Mouse (Mus musculus): Measurements from ENCODE around the gene Hip1. TPM values are rescaled to one million over a fixed set of nuclear protein-coding genes. Genes with fewer than 3 reads are reported as not detected.

The Hip1 gene
- polyA plus RNA-seq, 1 experiment from 2014 or later, result 46.9 TPM

- no peak overlapping the region for H3K4me3 ChIP-seq (ENCODE audit: low read depth, low read length)
- H3K9ac ChIP-seq (replicated peaks; ENCODE audit: low read depth, low read length), result no peak overlapping the region
- H3K4me1 ChIP-seq (ENCODE audit: control insufficient read depth, insufficient read depth, low read length), result peaks cover 3% of the 10 kb centered on the region; the same call in 1 of the 2 replicates
- no peaks in the 10 kb centered on the region for H3K36me3 ChIP-seq (ENCODE audit: control insufficient read depth, insufficient read depth, low read length)
- H3K9me3 ChIP-seq (ENCODE audit: control insufficient read depth, low read depth, low read length), result no peaks in the 10 kb centered on the region
- 59% methylated on average over 5 of the region's 5 CpGs for WGBS
- ATAC-seq (ENCODE audit: insufficient number of reproducible peaks, insufficient read depth, low FRiP score, low read depth), result no peak
- H3K27ac ChIP-seq (ENCODE audit: low read length), result no peak overlapping the region
- H3K4me2 ChIP-seq (replicated peaks; ENCODE audit: low read depth, low read length), result no peak overlapping the region
- no peaks in the 10 kb centered on the region for H3K27me3 ChIP-seq (ENCODE audit: control insufficient read depth, insufficient read depth, low read length)
Measured at GRCm38 (mm10) chr5:135505442-135505841, 39.5 kb downstream of the Hip1 start.

GRCm38 (mm10) chr5:135502931-135503330, 42.0 kb downstream of the Hip1 start:
- Histone ChIP-seq H3K4me1 (ENCODE audit: control insufficient read depth, insufficient read depth, low read length) (peaks cover 3% of the 10 kb centered on the region; the same call in 1 of the 2 replicates), H3K27ac (ENCODE audit: low read length) (no peak overlapping the region), H3K4me2 (replicated peaks; ENCODE audit: low read depth, low read length) (no peak overlapping the region), H3K36me3 (ENCODE audit: control insufficient read depth, insufficient read depth, low read length) (no peaks in the 10 kb centered on the region), H3K27me3 (ENCODE audit: control insufficient read depth, insufficient read depth, low read length) (no peaks in the 10 kb centered on the region), H3K9me3 (ENCODE audit: control insufficient read depth, low read depth, low read length) (no peaks in the 10 kb centered on the region), H3K9ac (replicated peaks; ENCODE audit: low read depth, low read length) (no peak overlapping the region), H3K4me3 (ENCODE audit: low read depth, low read length) (no peak overlapping the region)
- 89% methylated on average over 7 of the region's 7 CpGs for WGBS
- ATAC-seq (ENCODE audit: insufficient number of reproducible peaks, insufficient read depth, low FRiP score, low read depth), result no peak

- ATAC-seq (ENCODE audit: insufficient number of reproducible peaks, insufficient read depth, low FRiP score, low read depth), result no peak
- no peaks in the 10 kb centered on the region for H3K27me3 ChIP-seq (ENCODE audit: control insufficient read depth, insufficient read depth, low read length)
- H3K4me2 ChIP-seq (replicated peaks; ENCODE audit: low read depth, low read length), result no peak overlapping the region
- no peaks in the 10 kb centered on the region for H3K9me3 ChIP-seq (ENCODE audit: control insufficient read depth, low read depth, low read length)
- no peak overlapping the region for H3K9ac ChIP-seq (replicated peaks; ENCODE audit: low read depth, low read length)
- no peak overlapping the region for H3K27ac ChIP-seq (ENCODE audit: low read length)
- WGBS, result 72% methylated on average over 8 of the region's 8 CpGs
- no peaks in the 10 kb centered on the region for H3K4me1 ChIP-seq (ENCODE audit: control insufficient read depth, insufficient read depth, low read length)
- H3K36me3 ChIP-seq (ENCODE audit: control insufficient read depth, insufficient read depth, low read length), result no peaks in the 10 kb centered on the region
- H3K4me3 ChIP-seq (ENCODE audit: low read depth, low read length), result no peak overlapping the region
Measured at GRCm38 (mm10) chr5:135502027-135502426, 42.9 kb downstream of the Hip1 start.

- H3K4me3 ChIP-seq (ENCODE audit: low read depth, low read length), result no peak overlapping the region
- H3K9me3 ChIP-seq (ENCODE audit: control insufficient read depth, low read depth, low read length), result no peaks in the 10 kb centered on the region
- no peaks in the 10 kb centered on the region for H3K4me1 ChIP-seq (ENCODE audit: control insufficient read depth, insufficient read depth, low read length)
- 47% methylated on average over 3 of the region's 3 CpGs for WGBS
- H3K4me2 ChIP-seq (replicated peaks; ENCODE audit: low read depth, low read length), result no peak overlapping the region
- no peaks in the 10 kb centered on the region for H3K36me3 ChIP-seq (ENCODE audit: control insufficient read depth, insufficient read depth, low read length)
- no peak for ATAC-seq (ENCODE audit: insufficient number of reproducible peaks, insufficient read depth, low FRiP score, low read depth)
- no peak overlapping the region for H3K9ac ChIP-seq (replicated peaks; ENCODE audit: low read depth, low read length)
- no peak overlapping the region for H3K27ac ChIP-seq (ENCODE audit: low read length)
- H3K27me3 ChIP-seq (ENCODE audit: control insufficient read depth, insufficient read depth, low read length), result no peaks in the 10 kb centered on the region
Measured at GRCm38 (mm10) chr5:135498914-135499313, 46.0 kb downstream of the Hip1 start.

- H3K9ac ChIP-seq (replicated peaks; ENCODE audit: low read depth, low read length), result no peak overlapping the region
- H3K27ac ChIP-seq (ENCODE audit: low read length), result no peak overlapping the region
- H3K4me3 ChIP-seq (ENCODE audit: low read depth, low read length), result no peak overlapping the region
- no peak overlapping the region for H3K4me2 ChIP-seq (replicated peaks; ENCODE audit: low read depth, low read length)
- 74% methylated on average over 6 of the region's 6 CpGs for WGBS
- no peaks in the 10 kb centered on the region for H3K4me1 ChIP-seq (ENCODE audit: control insufficient read depth, insufficient read depth, low read length)
- no peak for ATAC-seq (ENCODE audit: insufficient number of reproducible peaks, insufficient read depth, low FRiP score, low read depth)
- no peaks in the 10 kb centered on the region for H3K9me3 ChIP-seq (ENCODE audit: control insufficient read depth, low read depth, low read length)
- H3K36me3 ChIP-seq (ENCODE audit: control insufficient read depth, insufficient read depth, low read length), result no peaks in the 10 kb centered on the region
- no peaks in the 10 kb centered on the region for H3K27me3 ChIP-seq (ENCODE audit: control insufficient read depth, insufficient read depth, low read length)
Measured at GRCm38 (mm10) chr5:135497347-135497955, 47.5 kb downstream of the Hip1 start.

- Histone ChIP-seq H3K9me3 (ENCODE audit: control insufficient read depth, low read depth, low read length) (no peaks in the 10 kb centered on the region), H3K27ac (ENCODE audit: low read length) (no peak overlapping the region), H3K4me1 (ENCODE audit: control insufficient read depth, insufficient read depth, low read length) (no peaks in the 10 kb centered on the region), H3K4me3 (ENCODE audit: low read depth, low read length) (no peak overlapping the region), H3K27me3 (ENCODE audit: control insufficient read depth, insufficient read depth, low read length) (no peaks in the 10 kb centered on the region), H3K36me3 (ENCODE audit: control insufficient read depth, insufficient read depth, low read length) (no peaks in the 10 kb centered on the region), H3K4me2 (replicated peaks; ENCODE audit: low read depth, low read length) (no peak overlapping the region), H3K9ac (replicated peaks; ENCODE audit: low read depth, low read length) (no peak overlapping the region)
- no peak for ATAC-seq (ENCODE audit: insufficient number of reproducible peaks, insufficient read depth, low FRiP score, low read depth)
- 86% methylated on average over 2 of the region's 2 CpGs for WGBS
Measured at GRCm38 (mm10) chr5:135496489-135496888, 48.4 kb downstream of the Hip1 start.

GRCm38 (mm10) chr5:135495471-135495870, 49.4 kb downstream of the Hip1 start:
- Histone ChIP-seq H3K27me3 (ENCODE audit: control insufficient read depth, insufficient read depth, low read length) (no peaks in the 10 kb centered on the region), H3K9me3 (ENCODE audit: control insufficient read depth, low read depth, low read length) (no peaks in the 10 kb centered on the region), H3K4me2 (replicated peaks; ENCODE audit: low read depth, low read length) (no peak overlapping the region), H3K4me1 (ENCODE audit: control insufficient read depth, insufficient read depth, low read length) (no peaks in the 10 kb centered on the region), H3K4me3 (ENCODE audit: low read depth, low read length) (no peak overlapping the region), H3K27ac (ENCODE audit: low read length) (no peak overlapping the region), H3K36me3 (ENCODE audit: control insufficient read depth, insufficient read depth, low read length) (no peaks in the 10 kb centered on the region), H3K9ac (replicated peaks; ENCODE audit: low read depth, low read length) (no peak overlapping the region)
- 90% methylated on average over 8 of the region's 8 CpGs for WGBS
- no peak for ATAC-seq (ENCODE audit: insufficient number of reproducible peaks, insufficient read depth, low FRiP score, low read depth)

- 79% methylated on average over 13 of the region's 13 CpGs for WGBS
- no peak overlapping the region for H3K9ac ChIP-seq (replicated peaks; ENCODE audit: low read depth, low read length)
- H3K4me2 ChIP-seq (replicated peaks; ENCODE audit: low read depth, low read length), result no peak overlapping the region
- H3K4me1 ChIP-seq (ENCODE audit: control insufficient read depth, insufficient read depth, low read length), result 0 out of 2 replicates have a peak, but pooled peaks cover 5% of the 10 kb centered on the region
- ATAC-seq (ENCODE audit: insufficient number of reproducible peaks, insufficient read depth, low FRiP score, low read depth), result no peak
- no peak overlapping the region for H3K4me3 ChIP-seq (ENCODE audit: low read depth, low read length)
- H3K36me3 ChIP-seq (ENCODE audit: control insufficient read depth, insufficient read depth, low read length), result no peaks in the 10 kb centered on the region
- no peaks in the 10 kb centered on the region for H3K9me3 ChIP-seq (ENCODE audit: control insufficient read depth, low read depth, low read length)
- no peak overlapping the region for H3K27ac ChIP-seq (ENCODE audit: low read length)
- no peaks in the 10 kb centered on the region for H3K27me3 ChIP-seq (ENCODE audit: control insufficient read depth, insufficient read depth, low read length)
Measured at GRCm38 (mm10) chr5:135494183-135494910, 50.6 kb downstream of the Hip1 start.
